Mouse (Mus musculus): Measurements from ENCODE around the gene Ets1. TPM values are rescaled to one million over a fixed set of nuclear protein-coding genes. Genes with fewer than 3 reads are reported as not detected.

The Ets1 gene
- polyA plus RNA-seq, 1 experiment = 1.1 TPM

GRCm38 (mm10) chr9:32707436-32707835, 71.4 kb downstream of the Ets1 start:
- H3K4me1 ChIP-seq (ENCODE audit: control insufficient read depth, insufficient read depth, low read length) = peaks cover 3% of the 10 kb centered on the region
- TF ChIP-seq POLR2A (IDR thresholded peaks at IDR 0.05; ENCODE audit: control insufficient read depth, low read depth, low read length) = no peak
- TF ChIP-seq CTCF (IDR thresholded peaks at IDR 0.05; ENCODE audit: control insufficient read depth, insufficient read depth, insufficient replicate concordance, low read depth, low read length) = no peak
- no peak overlapping the region for H3K4me3 ChIP-seq (ENCODE audit: control insufficient read depth, low read depth, low read length)
- no peak overlapping the region for H3K27ac ChIP-seq (ENCODE audit: control insufficient read depth, insufficient read depth, low read depth, low read length)
- no peaks in the 10 kb centered on the region for H3K36me3 ChIP-seq (ENCODE audit: control insufficient read depth, insufficient read depth, low read length)
- H3K27me3 ChIP-seq (ENCODE audit: control insufficient read depth, insufficient read depth, low read length) = no peaks in the 10 kb centered on the region

GRCm38 (mm10) chr9:32708491-32708890, 72.5 kb downstream of the Ets1 start:
- TF ChIP-seq CTCF (IDR thresholded peaks at IDR 0.05; ENCODE audit: control insufficient read depth, insufficient read depth, insufficient replicate concordance, low read depth, low read length) (no peak), POLR2A (IDR thresholded peaks at IDR 0.05; ENCODE audit: control insufficient read depth, low read depth, low read length) (no peak)
- H3K4me1 ChIP-seq (ENCODE audit: control insufficient read depth, insufficient read depth, low read length) = peaks cover 3% of the 10 kb centered on the region
- H3K36me3 ChIP-seq (ENCODE audit: control insufficient read depth, insufficient read depth, low read length) = no peaks in the 10 kb centered on the region
- H3K27ac ChIP-seq (ENCODE audit: control insufficient read depth, insufficient read depth, low read depth, low read length) = no peak overlapping the region
- no peak overlapping the region for H3K4me3 ChIP-seq (ENCODE audit: control insufficient read depth, low read depth, low read length)
- no peaks in the 10 kb centered on the region for H3K27me3 ChIP-seq (ENCODE audit: control insufficient read depth, insufficient read depth, low read length)

- no peaks in the 10 kb centered on the region for H3K36me3 ChIP-seq (ENCODE audit: control insufficient read depth, insufficient read depth, low read length)
- no peak overlapping the region for H3K4me3 ChIP-seq (ENCODE audit: control insufficient read depth, low read depth, low read length)
- TF ChIP-seq CTCF (IDR thresholded peaks at IDR 0.05; ENCODE audit: control insufficient read depth, insufficient read depth, insufficient replicate concordance, low read depth, low read length) = no peak
- no peak for TF ChIP-seq POLR2A (IDR thresholded peaks at IDR 0.05; ENCODE audit: control insufficient read depth, low read depth, low read length)
- no peaks in the 10 kb centered on the region for H3K27me3 ChIP-seq (ENCODE audit: control insufficient read depth, insufficient read depth, low read length)
- H3K27ac ChIP-seq (ENCODE audit: control insufficient read depth, insufficient read depth, low read depth, low read length) = no peak overlapping the region
- H3K4me1 ChIP-seq (ENCODE audit: control insufficient read depth, insufficient read depth, low read length) = peaks cover 3% of the 10 kb centered on the region
Measured at GRCm38 (mm10) chr9:32709359-32709758, 73.3 kb downstream of the Ets1 start.

GRCm38 (mm10) chr9:32709764-32710734, 74.0 kb downstream of the Ets1 start:
- TF ChIP-seq CTCF (IDR thresholded peaks at IDR 0.05; ENCODE audit: control insufficient read depth, insufficient read depth, insufficient replicate concordance, low read depth, low read length) = no peak
- TF ChIP-seq POLR2A (IDR thresholded peaks at IDR 0.05; ENCODE audit: control insufficient read depth, low read depth, low read length) = no peak
- Histone ChIP-seq H3K27ac (ENCODE audit: control insufficient read depth, insufficient read depth, low read depth, low read length) (no peak overlapping the region), H3K36me3 (ENCODE audit: control insufficient read depth, insufficient read depth, low read length) (no peaks in the 10 kb centered on the region), H3K4me1 (ENCODE audit: control insufficient read depth, insufficient read depth, low read length) (peaks cover 6% of the 10 kb centered on the region), H3K4me3 (ENCODE audit: control insufficient read depth, low read depth, low read length) (no peak overlapping the region), H3K27me3 (ENCODE audit: control insufficient read depth, insufficient read depth, low read length) (no peaks in the 10 kb centered on the region)

GRCm38 (mm10) chr9:32710987-32711652, 75.1 kb downstream of the Ets1 start:
- Histone ChIP-seq H3K4me1 (ENCODE audit: control insufficient read depth, insufficient read depth, low read length) (peaks cover 6% of the 10 kb centered on the region), H3K27me3 (ENCODE audit: control insufficient read depth, insufficient read depth, low read length) (no peaks in the 10 kb centered on the region), H3K36me3 (ENCODE audit: control insufficient read depth, insufficient read depth, low read length) (no peaks in the 10 kb centered on the region), H3K27ac (ENCODE audit: control insufficient read depth, insufficient read depth, low read depth, low read length) (no peak overlapping the region), H3K4me3 (ENCODE audit: control insufficient read depth, low read depth, low read length) (no peak overlapping the region)
- TF ChIP-seq CTCF (IDR thresholded peaks at IDR 0.05; ENCODE audit: control insufficient read depth, insufficient read depth, insufficient replicate concordance, low read depth, low read length) (no peak), POLR2A (IDR thresholded peaks at IDR 0.05; ENCODE audit: control insufficient read depth, low read depth, low read length) (no peak)

GRCm38 (mm10) chr9:32711768-32712167, 75.7 kb downstream of the Ets1 start:
- H3K36me3 ChIP-seq (ENCODE audit: control insufficient read depth, insufficient read depth, low read length) = no peaks in the 10 kb centered on the region
- TF ChIP-seq POLR2A (IDR thresholded peaks at IDR 0.05; ENCODE audit: control insufficient read depth, low read depth, low read length) = no peak
- TF ChIP-seq CTCF (IDR thresholded peaks at IDR 0.05; ENCODE audit: control insufficient read depth, insufficient read depth, insufficient replicate concordance, low read depth, low read length) = no peak

GRCm38 (mm10) chr9:32712383-32712910, 76.4 kb downstream of the Ets1 start:
- TF ChIP-seq POLR2A (IDR thresholded peaks at IDR 0.05; ENCODE audit: control insufficient read depth, low read depth, low read length) (no peak), CTCF (IDR thresholded peaks at IDR 0.05; ENCODE audit: control insufficient read depth, insufficient read depth, insufficient replicate concordance, low read depth, low read length) (no peak)
- no peaks in the 10 kb centered on the region for H3K27me3 ChIP-seq (ENCODE audit: control insufficient read depth, insufficient read depth, low read length)
- no peak overlapping the region for H3K4me3 ChIP-seq (ENCODE audit: control insufficient read depth, low read depth, low read length)
- no peaks in the 10 kb centered on the region for H3K36me3 ChIP-seq (ENCODE audit: control insufficient read depth, insufficient read depth, low read length)
- peaks cover 6% of the 10 kb centered on the region for H3K4me1 ChIP-seq (ENCODE audit: control insufficient read depth, insufficient read depth, low read length)
- no peak overlapping the region for H3K27ac ChIP-seq (ENCODE audit: control insufficient read depth, insufficient read depth, low read depth, low read length)

More at GRCm38 (mm10) chr9:32711768-32712167, 75.7 kb downstream of the Ets1 start:
- Histone ChIP-seq H3K27me3 (ENCODE audit: control insufficient read depth, insufficient read depth, low read length) (no peaks in the 10 kb centered on the region), H3K4me3 (ENCODE audit: control insufficient read depth, low read depth, low read length) (no peak overlapping the region), H3K27ac (ENCODE audit: control insufficient read depth, insufficient read depth, low read depth, low read length) (no peak overlapping the region), H3K4me1 (ENCODE audit: control insufficient read depth, insufficient read depth, low read length) (peaks cover 6% of the 10 kb centered on the region)

All from testis, adult 2 months (tissue).